Mouse (Mus musculus) myocyte (in vitro differentiated cells): ENCODE data around the gene Bex2. TPM values are rescaled to one million over a fixed set of nuclear protein-coding genes. Genes with fewer than 3 reads are reported as not detected.

ENCODE experiments used
- H3K27me3 ChIP-seq: one replicate; pipeline ENCODE4 v1.6.1; 2011; ENCODE audit not compliant: control insufficient read depth, insufficient read depth, insufficient read length
- H3K36me3 ChIP-seq: one replicate; pipeline ENCODE4 v1.6.1; 2011; ENCODE audit not compliant: control insufficient read depth, insufficient read depth
- H3K4me2 ChIP-seq: one replicate; pipeline ENCODE4 v1.6.1; 2011; ENCODE audit warnings: low read depth, control low read depth
- H3K4me3 ChIP-seq: one replicate; pipeline ENCODE4 v1.5.1; 2011; ENCODE audit warnings: mild to moderate bottlenecking, control low read depth, moderate library complexity
- H3K79me2 ChIP-seq: one replicate; pipeline ENCODE4 v1.6.1; 2011; ENCODE audit not compliant: control insufficient read depth, insufficient read depth
- H3ac ChIP-seq: one replicate; pipeline ENCODE4 v1.6.1; 2011; ENCODE audit not compliant: control insufficient read depth, insufficient read length
- MAX ChIP-seq: IDR thresholded peaks from one replicate; pipeline ENCODE4 v1.6.1; 2011; ENCODE audit warnings: low read depth, mild to moderate bottlenecking, control low read depth
- polyA plus RNA-seq: library from polyadenylated mRNA; unstranded; fragments of >200 nt; fragmentation: generic; extraction: Trizol; gene quantifications from one replicate; pipeline ENCODE4 v1.2.1, GENCODE M21; 2012; ENCODE audit warnings: missing spikeins

The Bex2 gene
- polyA plus RNA-seq, 1 experiment = 2.9 TPM

DNA sequence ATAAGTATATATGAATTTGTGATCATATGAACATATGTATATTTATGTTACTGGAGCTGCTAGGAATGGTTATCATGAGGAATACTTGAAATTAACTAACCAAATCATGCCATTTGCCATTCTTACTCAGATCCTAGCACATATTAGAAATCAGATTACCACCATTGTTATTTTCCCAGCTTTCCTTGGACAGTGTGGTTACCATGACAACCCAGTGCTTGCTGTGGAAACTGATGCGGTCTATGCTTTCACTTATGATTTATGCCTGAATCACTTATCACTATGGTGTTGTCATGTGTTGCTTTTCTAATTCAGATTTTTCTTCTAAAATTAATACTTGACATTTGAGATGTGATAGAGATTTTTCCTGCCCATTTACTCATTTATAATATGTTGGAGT, 37.7 kb downstream of the Bex2 start:
- no peak for TF ChIP-seq MAX
- H3K79me2 ChIP-seq = no peaks in the 10 kb centered on the region
- no peaks in the 10 kb centered on the region for H3K36me3 ChIP-seq

More for the DNA sequence above, 37.7 kb downstream of the Bex2 start:
- Histone ChIP-seq H3K4me3 (no peak overlapping the region), H3K27me3 (no peaks in the 10 kb centered on the region), H3K4me2 (no peak overlapping the region), H3ac (no peak overlapping the region)

Other genes with a start within 250 kb of the Bex2 start
- 0.14 TPM for gene Gprasp2, start 229.2 kb downstream of the Bex2 start, polyA plus RNA-seq
- gene Arxes2, start 74.4 kb downstream of the Bex2 start, polyA plus RNA-seq = 0.29 TPM
- gene Arxes1, start 34.9 kb downstream of the Bex2 start, polyA plus RNA-seq = not detected
- 23.8 TPM for gene Nxf3, start 17.0 kb upstream of the Bex2 start, polyA plus RNA-seq
- not detected for gene Bex4, start 70.8 kb upstream of the Bex2 start, polyA plus RNA-seq
- gene Tceal8, start 104.1 kb upstream of the Bex2 start, polyA plus RNA-seq = 47.7 TPM
- gene Tceal5, start 135.6 kb upstream of the Bex2 start, polyA plus RNA-seq = 17.5 TPM
- gene Tceal7, start 146.5 kb upstream of the Bex2 start, polyA plus RNA-seq = 15.4 TPM
- gene Bex1, start 147.3 kb upstream of the Bex2 start, polyA plus RNA-seq = 12.6 TPM
- gene Tceal9, start 176.8 kb upstream of the Bex2 start, polyA plus RNA-seq = 98.5 TPM
- gene Bex3, start 202.0 kb upstream of the Bex2 start, polyA plus RNA-seq = 197 TPM